Mouse (Mus musculus): ENCODE measurements at regions not wholly inside any gene's neighbourhood (a gene's known extent, or its start where the extent isn't known, plus 50 kb on each side); places are given as distances from the start of the nearest gene placed in this dataset.
A peak's percentile ranks its signal among the peaks of the same experiment; 100 is the strongest.

DNA sequence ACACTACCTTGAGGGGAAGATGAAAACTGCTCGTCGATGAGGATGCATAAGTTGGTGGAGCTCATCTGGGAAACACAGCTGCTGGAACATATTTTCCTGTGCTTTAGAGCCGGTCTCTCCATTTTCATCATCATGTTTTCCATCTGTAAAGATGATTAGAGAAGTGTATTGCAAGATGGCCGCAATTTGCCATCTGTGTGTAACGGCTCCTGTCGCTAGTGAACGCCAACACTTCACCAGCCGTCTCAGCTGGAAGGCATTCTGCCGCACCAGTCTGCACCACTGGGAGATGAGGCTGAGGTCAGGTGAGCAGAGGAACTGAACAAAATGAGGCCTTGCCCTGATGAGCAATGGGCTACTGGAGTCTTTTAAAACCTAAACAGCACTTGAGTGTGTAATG is 57.4 kb downstream of the Gm21962 start:
- DNase-seq (ENCODE audit: low read depth, low spot score) = no peak

DNA sequence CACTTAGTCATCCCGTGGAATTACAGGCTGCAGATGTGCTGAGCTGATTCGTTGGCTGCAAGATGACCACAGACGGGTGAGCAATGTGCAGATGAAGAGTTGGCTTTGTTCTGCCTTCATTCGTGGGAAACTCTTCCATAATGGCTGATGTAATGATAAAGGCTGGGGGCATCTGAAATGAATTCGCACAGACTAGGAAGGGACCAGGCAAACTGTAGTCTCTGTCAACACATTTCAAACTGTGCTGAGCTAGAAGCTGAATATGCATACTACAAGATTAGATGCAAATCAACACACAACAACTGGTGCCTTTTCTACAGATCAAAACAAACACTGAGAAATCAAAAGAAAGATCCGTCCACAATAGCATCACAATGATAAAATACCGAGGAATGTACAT is 58.1 kb downstream of the Gm21962 start:
- no peak for DNase-seq (ENCODE audit: low read depth, low spot score)

DNA sequence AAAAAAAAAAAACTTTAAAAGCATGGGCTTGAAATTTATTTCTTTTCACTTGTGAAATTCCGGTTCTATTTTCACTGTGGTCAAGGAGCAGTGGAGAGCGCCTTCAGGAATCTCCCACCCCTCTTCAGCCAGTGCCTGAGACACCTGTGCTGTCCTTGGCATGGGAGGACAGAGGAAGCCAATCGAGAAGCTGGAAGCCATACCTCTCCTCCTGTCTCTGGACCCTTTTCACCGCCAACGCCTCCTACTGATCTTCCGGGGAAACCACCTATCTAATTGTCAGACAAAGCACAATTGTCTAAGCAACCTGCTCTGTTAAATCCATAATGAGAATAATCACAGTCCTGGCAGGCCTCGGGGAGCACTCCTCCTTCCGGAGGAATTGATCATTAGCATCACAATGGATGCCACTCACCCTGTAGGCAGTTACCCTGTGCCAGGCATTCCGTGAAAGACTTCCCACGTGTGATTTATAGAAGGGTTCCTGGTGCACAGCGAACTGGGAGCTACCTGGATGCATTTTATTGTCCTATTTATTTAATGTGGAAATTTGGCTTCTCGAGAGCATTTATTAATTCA is 66.0 kb downstream of the Gm21962 start:
- DNase-seq (ENCODE audit: low read depth, low spot score) = no peak

DNA sequence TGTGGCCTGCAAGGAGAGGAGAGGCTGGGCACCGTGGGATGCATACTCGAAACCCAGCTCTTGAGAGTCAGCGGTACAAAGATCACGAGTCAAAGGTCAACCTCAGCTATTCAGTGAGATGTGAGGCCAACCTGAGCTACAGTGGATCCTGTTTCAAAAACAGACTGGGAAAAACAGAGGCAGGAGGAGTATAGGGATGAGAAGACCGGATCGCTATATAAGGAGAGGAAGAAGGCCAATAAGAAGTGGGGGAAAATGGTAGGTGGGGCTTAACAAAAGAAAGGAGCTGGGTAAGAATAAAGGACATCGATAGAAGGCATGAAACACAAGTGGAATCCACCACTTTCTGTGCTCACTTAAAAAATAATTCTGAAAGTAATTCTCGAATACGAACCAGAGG is 70.2 kb downstream of the Gm21962 start:
- no peak for DNase-seq (ENCODE audit: low read depth, low spot score)

DNA sequence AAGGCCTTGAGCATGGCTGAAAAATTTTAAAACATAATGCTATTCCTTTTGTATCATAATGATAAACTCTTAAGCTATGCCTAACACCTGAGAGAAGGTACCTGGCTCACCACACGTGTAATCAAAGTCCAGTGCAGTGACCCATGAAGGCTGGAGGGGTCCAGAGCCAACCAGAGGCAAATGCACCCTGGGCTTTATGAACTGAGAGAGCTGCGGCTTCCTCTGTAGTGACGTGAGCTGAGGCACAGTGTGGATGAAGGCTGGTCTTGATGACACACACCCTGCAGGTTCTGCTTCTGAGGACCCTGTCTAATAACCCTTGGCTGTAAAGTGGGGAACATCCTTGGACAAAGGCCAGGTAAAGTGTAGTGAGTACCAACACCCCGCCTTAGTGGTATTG is 70.8 kb downstream of the Gm21962 start:
- DNase-seq (ENCODE audit: low read depth, low spot score) = no peak

DNA sequence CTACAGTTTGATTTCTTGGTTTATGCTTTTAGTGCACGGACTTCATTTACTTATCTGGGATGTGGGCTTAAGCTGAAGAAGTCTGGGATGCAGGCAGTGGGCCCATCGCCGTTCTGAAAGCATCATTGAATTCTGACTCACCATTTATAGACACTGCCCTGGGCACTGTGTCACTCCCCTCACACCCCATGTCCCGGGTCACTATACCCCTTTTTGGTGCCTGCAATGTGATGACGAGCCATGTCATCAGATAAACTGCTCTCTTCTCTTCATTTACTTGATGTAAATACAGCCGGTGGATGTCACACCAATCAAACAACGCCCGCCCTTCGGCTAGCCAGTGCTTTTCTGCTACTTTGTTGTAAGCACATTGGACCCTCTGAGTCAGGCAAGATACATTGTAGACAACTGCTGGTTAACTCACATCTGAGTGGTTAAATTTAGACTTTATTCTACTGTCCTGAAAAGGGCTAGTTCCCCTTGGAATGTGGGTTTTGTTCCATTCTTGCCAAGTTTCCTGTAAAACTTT is 80.5 kb downstream of the Gm21962 start:
- DNase-seq (ENCODE audit: low read depth, low spot score) = no peak

DNA sequence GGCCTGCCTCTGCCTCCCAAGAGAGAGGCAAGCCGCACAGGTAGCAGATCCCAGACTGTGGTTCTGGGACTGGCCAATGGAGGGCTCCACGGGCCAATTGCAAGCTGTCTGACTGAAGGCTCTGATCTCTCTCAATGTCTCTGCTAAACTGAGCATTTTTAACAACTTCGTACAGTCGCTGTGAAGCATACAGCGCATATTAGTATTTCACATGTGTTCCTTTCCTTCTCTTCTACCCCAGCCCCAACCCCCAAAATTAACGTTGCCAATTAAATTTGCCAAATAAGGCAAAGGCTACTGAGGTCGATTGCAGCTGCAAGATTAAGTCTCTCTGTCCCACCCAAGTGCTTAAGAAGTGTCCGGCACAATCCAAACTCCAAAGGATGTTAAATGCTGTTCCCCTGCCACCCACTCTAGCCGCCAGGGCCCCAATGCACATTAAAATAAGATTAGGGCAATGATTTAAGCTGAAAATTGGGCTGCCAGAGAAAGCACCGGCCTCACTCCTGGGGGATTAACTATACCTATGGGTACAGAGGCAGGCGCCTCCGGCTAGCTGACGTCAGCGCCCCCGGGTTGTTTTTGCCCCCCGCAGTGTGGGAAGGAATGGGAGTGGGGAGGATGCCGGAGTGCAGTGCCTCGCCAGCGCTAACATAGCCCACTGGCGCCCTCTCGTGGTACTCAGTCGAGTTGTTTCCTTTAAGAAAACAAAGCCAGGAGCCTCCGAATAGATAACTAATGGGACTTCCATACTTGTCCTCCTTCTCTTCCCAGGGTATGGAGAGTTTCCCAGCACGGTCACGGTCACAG is 81.3 kb downstream of the Gm21962 start:
- DNase-seq (ENCODE audit: low read depth, low spot score) = peak; percentile 13

DNA sequence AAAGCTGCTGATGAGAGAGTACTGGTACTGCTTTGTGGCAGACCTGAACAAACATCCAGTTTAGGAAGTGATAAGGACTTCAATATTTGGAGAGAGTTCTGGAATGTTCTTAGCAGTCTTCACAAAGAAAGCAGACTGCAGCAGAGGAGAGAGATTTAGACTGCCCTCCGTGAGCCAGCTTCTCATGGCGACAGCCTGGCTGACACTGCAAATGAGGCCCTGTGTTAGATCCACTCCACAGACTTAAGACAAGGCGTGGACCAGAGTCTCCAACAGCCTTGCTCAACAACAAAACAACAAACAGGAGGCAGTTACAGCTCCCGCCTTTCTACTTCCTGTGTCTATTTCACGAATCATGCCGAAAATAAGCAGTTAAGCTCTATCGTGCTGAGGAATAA is 81.9 kb downstream of the Gm21962 start:
- no peak for DNase-seq (ENCODE audit: low read depth, low spot score)

DNA sequence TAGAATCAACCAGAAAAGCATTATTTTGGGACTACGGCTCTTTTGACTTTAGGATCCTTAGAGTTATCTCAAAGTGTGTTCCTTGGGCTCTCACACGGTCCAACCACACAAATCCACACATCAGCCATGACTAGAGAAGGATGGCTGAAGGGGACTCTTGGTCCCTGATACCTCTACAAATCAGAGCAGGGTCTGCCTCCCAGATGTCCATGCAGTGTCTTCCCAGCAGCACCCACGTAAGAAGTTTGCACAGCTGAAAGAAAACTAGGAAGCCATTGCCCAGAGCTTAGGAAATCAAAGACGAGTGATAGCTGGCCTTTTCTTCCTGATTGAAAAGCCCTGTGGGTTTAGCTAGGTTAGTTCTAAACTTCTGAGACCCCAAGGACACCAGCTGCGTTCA is 84.1 kb downstream of the Gm21962 start:
- DNase-seq (ENCODE audit: low read depth, low spot score) = no peak

DNA sequence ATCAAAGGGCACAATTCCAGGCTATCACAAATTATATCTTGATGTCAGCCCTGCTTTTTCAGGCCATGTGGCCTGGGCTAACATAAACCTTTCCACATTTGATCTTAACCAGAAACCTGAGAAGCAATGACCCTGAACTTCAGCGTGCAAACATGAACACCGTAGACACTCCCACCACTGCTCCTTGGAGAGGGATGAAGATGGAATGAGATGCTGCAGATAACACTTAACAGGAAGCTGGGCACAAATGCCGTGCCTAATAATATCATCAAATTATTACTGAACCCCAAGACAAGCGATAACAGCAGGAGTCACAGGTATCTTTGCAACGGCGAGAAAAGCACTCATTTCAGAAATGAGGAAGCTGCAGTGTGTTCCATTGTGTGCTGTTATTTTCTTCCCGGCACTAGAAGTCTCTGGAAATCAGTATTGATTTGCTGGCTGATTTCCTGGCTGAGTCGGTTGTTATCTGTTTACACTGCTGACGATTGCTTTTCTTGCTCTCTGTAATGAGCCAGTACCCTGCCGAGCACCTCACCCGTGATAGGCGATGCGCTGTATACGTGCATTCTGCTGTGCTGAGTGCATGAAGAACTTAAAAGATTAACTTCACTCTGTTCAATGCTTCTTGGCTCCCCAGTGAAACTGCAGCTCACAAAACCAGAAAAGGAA is 91.0 kb downstream of the Gm21962 start:
- DNase-seq (ENCODE audit: low read depth, low spot score) = no peak

DNA sequence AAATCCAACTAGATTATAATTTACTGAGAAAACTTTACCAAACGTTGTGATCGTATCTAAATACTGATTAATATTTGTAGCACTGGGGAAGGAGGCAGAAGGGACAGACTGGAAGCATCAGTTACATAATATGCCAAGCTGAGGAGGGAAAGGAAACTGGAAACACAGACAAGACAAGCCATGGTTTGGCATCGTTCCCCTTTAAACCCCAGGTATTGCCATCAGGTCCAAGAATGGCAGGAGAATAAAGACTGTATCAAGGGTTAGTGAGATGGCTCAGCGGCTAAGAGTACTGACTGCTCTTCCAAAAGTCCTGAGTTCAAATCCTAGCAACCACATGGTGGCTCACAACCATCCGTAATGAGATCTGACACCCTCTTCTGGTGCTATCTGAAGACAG is 92.1 kb downstream of the Gm21962 start:
- DNase-seq (ENCODE audit: low read depth, low spot score) = no peak

DNA sequence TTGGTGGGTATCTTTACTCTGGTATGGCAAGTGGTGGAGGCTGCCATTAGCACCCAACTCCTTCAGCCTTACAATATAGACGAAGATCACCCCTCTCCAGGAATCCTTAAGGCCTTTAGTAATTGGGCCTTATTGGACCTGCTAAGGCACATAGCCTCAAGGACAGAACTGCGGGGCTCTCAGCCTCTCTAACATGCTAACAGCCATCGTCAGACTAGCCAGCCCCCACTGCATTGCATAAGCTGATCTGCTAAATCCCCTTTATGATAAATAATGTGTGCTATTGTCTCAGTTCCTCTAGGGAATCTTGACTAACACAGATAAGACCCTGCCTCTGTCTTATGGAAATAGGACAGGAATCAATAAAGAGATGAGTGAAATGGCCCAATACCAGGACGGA is 95.7 kb upstream of the H2afz start:
- DNase-seq (ENCODE audit: low read depth, low spot score) = no peak

DNA sequence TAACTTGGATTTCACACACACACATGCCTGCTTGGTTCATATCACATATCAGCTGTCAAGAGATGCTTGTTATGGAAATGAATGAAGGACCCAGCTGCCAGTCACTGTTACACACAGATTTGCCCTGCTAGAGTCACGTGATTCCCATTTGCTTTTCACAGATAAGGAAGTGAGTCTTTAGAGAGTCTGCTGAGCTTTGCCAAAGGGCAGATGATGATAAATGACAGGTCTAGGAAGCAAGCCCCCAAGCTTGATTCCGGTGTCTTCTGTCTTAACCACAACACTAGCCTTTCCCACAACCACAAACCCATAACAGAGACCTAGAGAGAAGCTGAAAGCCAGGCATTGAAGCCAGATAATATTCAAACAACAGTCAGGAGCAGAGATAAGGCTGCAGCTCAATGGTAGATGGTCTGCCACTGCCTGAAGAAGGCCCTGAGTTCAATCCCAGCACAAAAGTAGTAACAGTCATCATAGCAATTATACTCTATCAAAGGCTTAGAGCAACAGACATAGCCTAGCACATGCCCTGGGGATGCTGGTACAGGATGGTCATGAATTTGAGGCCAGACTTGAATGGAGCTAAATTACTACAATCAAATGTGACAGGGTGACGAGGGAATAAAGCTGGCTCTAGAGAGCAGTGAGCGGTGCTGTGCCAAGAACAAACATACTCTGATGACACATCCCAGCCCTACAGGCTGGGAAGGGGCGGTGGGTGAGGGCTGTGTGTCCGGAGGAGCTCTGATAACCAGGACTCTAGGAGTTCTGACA is 89.0 kb upstream of the H2afz start:
- no peak for DNase-seq (ENCODE audit: low read depth, low spot score)

DNA sequence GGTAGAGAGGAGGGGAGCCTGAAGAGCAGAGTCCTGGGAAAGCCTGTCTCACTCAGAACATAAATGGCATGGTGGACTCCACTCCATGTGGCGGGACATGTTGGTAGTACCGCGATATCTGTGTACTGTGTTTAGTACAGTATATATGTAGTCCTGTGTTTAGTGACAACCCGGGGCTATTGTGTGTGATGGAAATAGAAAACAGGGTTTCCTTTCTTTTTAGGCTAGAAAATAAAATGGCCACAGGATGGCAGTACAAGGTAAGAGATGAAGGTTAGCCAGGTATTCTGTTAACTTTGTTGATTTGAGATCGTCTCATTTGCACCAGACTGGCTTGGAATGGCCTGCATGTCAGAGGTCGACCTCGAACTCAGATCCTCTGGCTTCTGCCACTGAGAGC is 86.2 kb upstream of the H2afz start:
- DNase-seq (ENCODE audit: low read depth, low spot score) = no peak

DNA sequence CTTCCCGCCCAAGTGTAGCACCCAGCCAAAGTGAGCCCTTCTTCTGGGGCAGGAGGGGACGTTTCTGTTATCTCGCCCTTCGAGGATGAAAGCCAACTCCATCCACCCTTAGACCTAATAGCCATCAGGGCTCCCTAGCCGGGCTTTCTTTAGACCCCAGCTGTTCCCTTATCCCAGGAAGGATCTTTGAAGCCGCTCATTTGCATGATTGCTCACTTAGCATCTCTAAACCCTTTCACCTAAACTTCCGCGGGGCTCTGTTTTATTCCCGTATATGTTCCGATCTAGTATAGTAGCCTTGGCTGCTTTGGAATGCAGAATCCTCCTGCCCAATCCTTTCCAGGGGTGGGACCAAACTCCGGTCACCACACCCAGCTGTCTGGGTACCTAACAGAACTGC is 84.3 kb upstream of the H2afz start:
- DNase-seq (ENCODE audit: low read depth, low spot score) = no peak

DNA sequence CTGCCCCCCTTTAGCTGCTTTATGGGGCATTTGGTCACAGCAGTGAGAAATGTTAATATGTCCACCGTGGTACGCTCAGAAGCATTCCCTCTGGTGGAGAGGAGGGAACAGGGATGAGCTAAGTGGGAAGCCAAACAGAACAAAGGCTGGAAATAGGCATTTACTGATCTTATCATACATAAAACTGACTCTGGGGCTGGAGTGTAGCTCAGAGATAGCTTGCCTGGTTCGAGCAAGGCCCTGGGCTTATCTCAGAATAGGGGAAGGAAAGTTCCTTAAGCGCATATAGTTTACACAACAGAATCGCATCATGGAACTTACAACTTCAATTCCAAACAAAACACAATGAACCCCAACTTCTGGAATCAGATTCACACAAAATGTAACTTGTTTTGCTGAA is 81.5 kb upstream of the H2afz start:
- DNase-seq (ENCODE audit: low read depth, low spot score) = no peak

DNA sequence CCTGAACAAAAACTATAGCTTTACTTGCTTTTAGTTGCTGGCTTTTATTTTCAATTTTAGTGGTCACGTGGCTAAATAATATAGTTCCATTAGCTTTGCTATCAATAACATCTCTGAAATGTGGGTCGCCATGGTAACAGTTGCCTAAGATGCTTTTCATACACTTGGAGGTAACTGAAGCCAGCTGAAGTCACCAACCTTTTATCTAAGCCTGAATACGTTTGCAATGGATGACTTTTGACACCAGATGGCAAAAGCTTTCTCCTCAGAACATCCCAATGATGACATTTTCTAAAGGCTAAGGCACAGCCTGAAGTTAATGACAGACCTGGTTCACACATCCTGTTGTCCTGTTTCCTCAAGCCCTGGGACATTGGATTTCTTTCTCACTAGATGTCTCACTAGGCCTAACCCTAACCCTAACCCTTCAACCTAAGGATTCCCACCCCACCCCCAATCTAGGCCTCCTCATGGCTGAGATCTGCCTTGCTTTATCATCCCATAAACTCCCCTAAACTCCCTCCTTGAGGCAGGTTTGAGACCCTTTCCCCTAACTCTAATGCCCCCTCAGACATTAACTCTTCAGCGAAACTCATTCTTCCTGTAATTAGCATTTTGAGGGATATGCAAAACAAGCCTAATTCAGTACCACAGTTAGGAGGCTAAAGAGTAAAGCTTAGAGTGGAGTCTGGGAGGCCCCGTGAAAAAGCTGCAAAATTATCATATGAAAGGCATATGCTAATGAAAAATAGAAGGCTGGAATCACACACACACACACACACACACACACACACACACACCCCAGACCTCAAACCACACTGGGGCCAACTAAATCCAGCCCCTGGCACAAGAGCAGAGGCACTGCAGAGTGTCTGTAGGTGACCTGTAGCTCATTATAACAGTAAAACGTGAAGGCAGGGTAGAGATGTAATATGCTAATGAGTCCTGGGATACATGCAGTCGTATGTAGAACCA is 80.1 kb upstream of the H2afz start:
- no peak for DNase-seq (ENCODE audit: low read depth, low spot score)

DNA sequence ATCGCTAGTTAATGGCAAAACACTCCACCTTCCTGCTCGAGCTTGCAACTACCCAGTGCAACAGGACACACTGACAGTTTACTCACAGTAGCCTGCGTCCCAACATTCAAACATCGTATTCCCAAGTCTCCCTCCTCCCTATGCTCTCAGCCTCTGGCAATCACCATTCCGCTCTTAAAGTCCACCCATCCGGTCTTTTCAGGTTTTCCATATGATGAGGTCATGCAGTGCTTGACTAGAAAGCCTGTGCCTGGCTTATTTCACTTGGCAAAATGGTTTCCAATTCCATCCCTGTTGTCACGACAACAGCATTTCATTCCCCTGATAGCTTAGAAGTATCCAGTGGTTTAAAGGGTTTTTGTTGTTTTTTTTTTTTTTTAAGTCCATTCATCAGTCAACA is 79.1 kb upstream of the H2afz start:
- DNase-seq (ENCODE audit: low read depth, low spot score) = no peak

DNA sequence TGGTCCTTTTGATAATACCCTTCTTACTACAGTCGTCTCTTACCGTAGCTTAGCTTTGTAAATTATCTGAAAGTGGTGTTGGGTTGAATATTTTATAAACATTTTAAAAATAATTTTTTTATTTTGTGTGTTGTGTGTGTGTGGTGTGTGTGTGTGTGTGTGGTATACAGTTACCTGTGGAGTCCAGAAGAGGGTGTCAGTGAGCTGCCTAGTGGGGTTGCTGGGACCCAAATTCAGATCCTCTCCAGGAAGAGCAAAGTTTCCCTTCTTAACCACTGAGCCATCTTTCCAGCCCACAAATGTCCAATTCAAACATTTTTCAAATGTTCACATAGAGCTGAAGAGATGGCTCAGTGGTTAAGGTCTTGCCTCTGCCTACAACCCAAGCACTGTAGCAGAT is 78.4 kb upstream of the H2afz start:
- no peak for DNase-seq (ENCODE audit: low read depth, low spot score)

DNA sequence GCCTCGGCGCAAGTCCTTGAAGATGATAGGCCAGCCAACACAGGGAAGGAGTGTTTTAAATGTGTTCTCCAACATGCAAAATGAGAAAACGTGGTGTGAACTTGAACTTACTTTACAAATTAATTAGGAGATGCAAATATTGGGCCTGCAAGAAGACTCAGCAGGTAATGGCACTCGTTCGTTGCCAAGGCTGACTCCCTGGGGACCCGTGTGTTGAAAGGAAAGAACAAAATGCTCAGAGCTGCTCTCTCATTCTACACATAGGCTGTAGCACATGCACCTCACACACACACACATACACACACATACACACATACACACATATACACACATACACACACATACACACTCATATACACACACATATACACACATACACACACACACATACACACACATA is 74.6 kb upstream of the H2afz start:
- no peak for DNase-seq (ENCODE audit: low read depth, low spot score)

DNA sequence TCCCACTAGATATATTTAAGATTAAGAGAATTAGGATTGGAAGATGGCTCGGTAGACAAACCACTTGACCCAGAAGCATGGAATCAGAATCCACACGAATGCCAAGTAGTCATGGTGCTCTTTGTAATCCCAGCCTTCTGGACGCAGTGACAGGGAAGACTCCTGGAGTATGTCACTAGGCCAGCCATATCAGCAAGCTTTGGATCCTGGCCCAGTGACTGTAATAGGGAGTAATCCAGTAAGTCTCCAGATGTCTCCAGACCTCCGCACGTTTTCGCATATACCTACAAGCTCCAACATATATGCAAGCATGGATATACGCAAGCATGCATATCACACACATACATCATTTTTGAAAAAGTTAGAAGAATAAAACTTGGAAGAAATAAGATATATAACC is 73.9 kb upstream of the H2afz start:
- DNase-seq (ENCODE audit: low read depth, low spot score) = no peak

All from c-Kit-negative CD71-positive TER-119-positive erythroid progenitor cells, embryonic 14.5 days (primary cell).